Mouse (Mus musculus): ENCODE data around the gene Nmd3. TPM values are rescaled to one million over a fixed set of nuclear protein-coding genes. Genes with fewer than 3 reads are reported as not detected.
A peak's percentile ranks its signal among the peaks of the same experiment; 100 is the strongest.

Gene Nmd3
- polyA plus RNA-seq, 1 experiment from 2014 or later, result 134 TPM

- peak; percentile 41 for ATAC-seq (ENCODE audit: insufficient read depth, low FRiP score, low read depth)
- WGBS, result under 1% methylated on average over 58 of the region's 58 CpGs
- Histone ChIP-seq H3K36me3 (no peaks in the 10 kb centered on the region), H3K27ac (peak overlapping the region; percentile 89), H3K27me3 (replicated peaks) (no peaks in the 10 kb centered on the region), H3K4me2 (peak overlapping the region; percentile 59), H3K4me3 (replicated peaks) (peak overlapping the region; percentile 93), H3K9ac (peak overlapping the region; percentile 95), H3K9me3 (no peaks in the 10 kb centered on the region), H3K4me1 (no peaks in the 10 kb centered on the region)
These were observed 542 bp downstream of the Nmd3 start for GRCm38 (mm10) chr3:69722187-69722867.

- no peak for ATAC-seq (ENCODE audit: insufficient read depth, low FRiP score, low read depth)
- H3K4me1 ChIP-seq, result no peaks in the 10 kb centered on the region
- H3K9me3 ChIP-seq, result no peaks in the 10 kb centered on the region
- H3K4me2 ChIP-seq, result peak overlapping the region; percentile 59
- no peaks in the 10 kb centered on the region for H3K36me3 ChIP-seq
- peak overlapping the region; percentile 93 for H3K4me3 ChIP-seq (replicated peaks)
- H3K27me3 ChIP-seq (replicated peaks), result no peaks in the 10 kb centered on the region
- no peak overlapping the region; the same call in 1 of the 2 replicates for H3K9ac ChIP-seq
- no peak overlapping the region for H3K27ac ChIP-seq
- WGBS, result 41% methylated on average over 7 of the region's 7 CpGs
These were observed 1.4 kb downstream of the Nmd3 start for GRCm38 (mm10) chr3:69723161-69723560.

- no peaks in the 10 kb centered on the region for H3K4me1 ChIP-seq
- ATAC-seq (ENCODE audit: insufficient read depth, low FRiP score, low read depth), result no peak
- H3K4me3 ChIP-seq (replicated peaks), result no peak overlapping the region
- H3K36me3 ChIP-seq, result peaks cover 19% of the 10 kb centered on the region
- H3K9ac ChIP-seq, result no peak overlapping the region
- H3K4me2 ChIP-seq, result no peak overlapping the region
- no peaks in the 10 kb centered on the region for H3K9me3 ChIP-seq
- no peaks in the 10 kb centered on the region for H3K27me3 ChIP-seq (replicated peaks)
- no peak overlapping the region for H3K27ac ChIP-seq
These were observed 9.1 kb downstream of the Nmd3 start for GRCm38 (mm10) chr3:69730930-69731329.

DNA sequence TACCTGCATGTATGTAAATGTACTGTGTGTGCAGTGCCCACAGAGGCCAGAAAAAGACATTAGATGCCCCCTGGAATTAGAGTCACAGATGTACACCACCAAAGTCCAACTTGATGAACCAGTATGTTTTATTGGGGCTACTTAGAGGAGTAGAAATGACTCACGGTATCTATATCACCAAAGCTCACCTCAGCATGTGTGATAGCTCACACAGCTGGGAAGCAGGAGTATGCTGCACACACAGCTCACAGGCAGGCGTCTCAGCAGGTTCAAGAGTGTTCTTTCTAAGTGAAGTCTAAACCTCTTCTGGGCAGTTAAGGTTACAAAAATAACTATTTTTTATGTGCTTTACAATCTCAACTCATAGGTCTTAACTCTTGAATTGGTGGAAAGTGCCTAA is 12.2 kb downstream of the Nmd3 start:
- H3K4me2 ChIP-seq, result no peak overlapping the region
- no peak overlapping the region for H3K9ac ChIP-seq
- no peak overlapping the region for H3K27ac ChIP-seq
- no peaks in the 10 kb centered on the region for H3K27me3 ChIP-seq (replicated peaks)
- H3K9me3 ChIP-seq, result no peaks in the 10 kb centered on the region
- H3K4me3 ChIP-seq (replicated peaks), result no peak overlapping the region
- no peaks in the 10 kb centered on the region for H3K4me1 ChIP-seq
- H3K36me3 ChIP-seq, result peaks cover 17% of the 10 kb centered on the region
- ATAC-seq (ENCODE audit: insufficient read depth, low FRiP score, low read depth), result no peak
- WGBS, result 81% methylated on average over 2 of the region's 2 CpGs

- Histone ChIP-seq H3K9ac (no peak overlapping the region), H3K9me3 (no peaks in the 10 kb centered on the region), H3K4me2 (no peak overlapping the region), H3K36me3 (peaks cover 10% of the 10 kb centered on the region; the same call in 1 of the 2 replicates), H3K27me3 (replicated peaks) (no peaks in the 10 kb centered on the region), H3K4me3 (replicated peaks) (no peak overlapping the region), H3K4me1 (no peaks in the 10 kb centered on the region), H3K27ac (no peak overlapping the region)
- ATAC-seq (ENCODE audit: insufficient read depth, low FRiP score, low read depth), result no peak
- 71% methylated on average over 3 of the region's 3 CpGs for WGBS
These were observed 33.4 kb downstream of the Nmd3 start for GRCm38 (mm10) chr3:69755192-69755591.

DNA sequence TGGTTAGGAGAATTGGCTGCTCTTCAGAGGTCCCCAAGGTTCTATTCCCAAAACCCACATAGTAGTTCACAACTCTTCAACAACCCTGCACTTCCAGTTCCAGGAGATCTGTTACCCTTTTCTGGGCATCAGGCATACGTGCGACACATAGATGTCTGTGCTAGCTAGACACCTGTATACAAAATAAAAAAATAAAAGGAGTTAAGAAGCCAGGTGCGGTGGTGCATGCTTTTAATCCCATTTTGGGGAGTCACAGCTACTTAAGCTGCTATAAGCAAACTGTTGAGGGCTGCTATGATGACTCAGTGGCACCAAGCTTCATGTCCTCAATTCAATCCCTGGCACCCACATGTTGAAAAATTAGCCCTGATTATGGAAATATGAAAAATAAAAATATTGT is 34.2 kb downstream of the Nmd3 start:
- no peak overlapping the region for H3K9ac ChIP-seq
- H3K27me3 ChIP-seq (replicated peaks), result no peaks in the 10 kb centered on the region
- no peak overlapping the region for H3K27ac ChIP-seq
- no peaks in the 10 kb centered on the region for H3K9me3 ChIP-seq
- H3K36me3 ChIP-seq, result peaks cover 7% of the 10 kb centered on the region; the same call in 1 of the 2 replicates
- H3K4me3 ChIP-seq (replicated peaks), result no peak overlapping the region
- H3K4me2 ChIP-seq, result no peak overlapping the region
- ATAC-seq (ENCODE audit: insufficient read depth, low FRiP score, low read depth), result no peak
- no peaks in the 10 kb centered on the region for H3K4me1 ChIP-seq
- WGBS, result 86% methylated on average over 3 of the region's 3 CpGs

DNA sequence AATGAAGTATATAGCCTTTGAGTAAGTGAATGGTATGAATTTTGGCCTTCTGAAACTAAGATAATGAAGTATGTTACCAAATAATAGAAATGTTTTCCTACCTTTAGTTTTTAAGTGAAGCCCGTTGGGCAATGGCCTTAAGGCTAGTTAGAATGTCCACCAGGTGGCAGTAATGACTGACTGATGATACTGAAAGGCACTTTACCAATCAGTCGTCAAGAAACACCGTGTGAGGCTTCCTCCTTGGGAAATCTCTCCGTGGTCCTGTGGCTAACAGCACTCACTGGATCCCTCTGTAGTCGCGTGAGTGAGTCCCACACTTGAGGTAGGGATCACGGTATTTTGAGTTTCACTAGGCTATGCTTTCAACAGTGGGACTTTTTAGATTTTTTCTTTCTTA is 34.7 kb downstream of the Nmd3 start:
- H3K4me3 ChIP-seq (replicated peaks), result no peak overlapping the region
- H3K4me2 ChIP-seq, result no peak overlapping the region
- no peak overlapping the region for H3K27ac ChIP-seq
- H3K27me3 ChIP-seq (replicated peaks), result no peaks in the 10 kb centered on the region
- H3K9me3 ChIP-seq, result no peaks in the 10 kb centered on the region
- no peak overlapping the region for H3K9ac ChIP-seq
- peaks cover 3% of the 10 kb centered on the region; the same call in 1 of the 2 replicates for H3K36me3 ChIP-seq
- H3K4me1 ChIP-seq, result no peaks in the 10 kb centered on the region
- 23% methylated on average over 7 of the region's 7 CpGs for whole genome bisulfite sequencing
- no peak for ATAC-seq (ENCODE audit: insufficient read depth, low FRiP score, low read depth)

DNA sequence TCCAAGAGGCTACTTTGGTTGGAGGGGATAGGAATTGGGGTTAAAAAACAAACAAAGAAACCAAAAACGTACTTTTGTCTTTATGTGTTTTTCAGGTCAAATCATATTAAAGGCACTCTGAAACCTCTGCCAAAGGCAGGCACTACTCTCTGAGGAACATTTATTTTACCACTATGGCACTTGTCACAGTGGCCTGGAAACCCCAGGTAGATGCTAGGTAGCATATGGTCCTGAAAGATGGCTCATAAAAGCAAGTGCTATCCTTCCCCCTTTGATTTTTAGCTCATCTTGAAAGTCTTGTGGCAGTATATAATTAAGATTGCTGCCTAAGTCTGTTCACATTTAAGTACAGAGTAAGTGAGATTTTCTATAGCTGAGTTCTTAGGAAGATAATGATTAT is 35.7 kb downstream of the Nmd3 start:
- H3K4me3 ChIP-seq (replicated peaks), result no peak overlapping the region
- 85% methylated on average over 1 of the region's 1 CpGs for WGBS
- no peak overlapping the region for H3K4me2 ChIP-seq
- H3K27ac ChIP-seq, result no peak overlapping the region
- H3K27me3 ChIP-seq (replicated peaks), result no peaks in the 10 kb centered on the region
- H3K36me3 ChIP-seq, result peaks cover 3% of the 10 kb centered on the region; the same call in 1 of the 2 replicates
- no peak for ATAC-seq (ENCODE audit: insufficient read depth, low FRiP score, low read depth)
- H3K9me3 ChIP-seq, result no peaks in the 10 kb centered on the region
- H3K9ac ChIP-seq, result no peak overlapping the region
- H3K4me1 ChIP-seq, result no peaks in the 10 kb centered on the region

DNA sequence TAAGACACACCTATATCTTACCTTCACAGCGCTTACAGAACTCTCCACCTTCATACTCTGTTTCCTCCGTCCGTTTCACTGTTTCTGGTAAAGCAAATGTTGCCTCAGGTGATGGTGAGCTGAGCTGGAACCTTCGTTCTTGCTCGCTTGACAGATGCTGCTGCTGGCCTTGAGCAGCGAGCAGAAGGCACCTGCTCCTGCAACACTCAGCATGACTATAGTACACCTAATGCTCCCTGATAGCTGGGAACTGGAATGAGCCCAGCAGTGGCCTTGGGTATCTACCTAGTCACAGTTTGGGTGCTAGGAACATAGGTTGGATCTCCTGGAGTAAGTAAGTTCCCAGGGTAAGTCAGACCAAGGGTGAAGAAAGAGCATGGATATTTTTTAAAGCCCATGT is 38.3 kb downstream of the Nmd3 start:
- Histone ChIP-seq H3K9me3 (no peaks in the 10 kb centered on the region), H3K27me3 (replicated peaks) (no peaks in the 10 kb centered on the region), H3K4me3 (replicated peaks) (no peak overlapping the region), H3K27ac (no peak overlapping the region), H3K36me3 (peaks cover 3% of the 10 kb centered on the region; the same call in 1 of the 2 replicates), H3K4me2 (no peak overlapping the region), H3K9ac (no peak overlapping the region), H3K4me1 (no peaks in the 10 kb centered on the region)
- 86% methylated on average over 6 of the region's 6 CpGs for WGBS
- no peak for ATAC-seq (ENCODE audit: insufficient read depth, low FRiP score, low read depth)

DNA sequence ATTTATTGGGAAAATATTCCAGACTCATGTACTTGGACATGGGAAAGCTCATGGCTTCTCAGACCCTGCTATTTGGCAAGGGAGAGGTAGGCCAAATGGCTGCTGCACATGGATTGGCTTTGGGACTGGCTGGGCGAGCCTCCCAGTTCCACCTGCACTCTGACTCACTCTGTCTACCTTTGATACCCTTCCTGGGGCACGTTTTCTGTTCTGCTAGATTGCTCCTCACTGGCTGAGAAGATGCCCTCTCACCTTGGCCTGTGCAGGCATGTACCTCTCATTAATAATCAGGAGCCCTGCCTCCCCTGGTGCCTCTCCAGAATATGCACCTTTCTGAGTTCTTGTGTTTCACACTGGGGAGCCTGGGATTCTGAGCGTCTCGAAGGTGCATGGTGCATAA is 39.4 kb downstream of the Nmd3 start:
- Histone ChIP-seq H3K27me3 (replicated peaks) (no peaks in the 10 kb centered on the region), H3K9ac (no peak overlapping the region), H3K4me2 (no peak overlapping the region), H3K27ac (no peak overlapping the region; the same call in 1 of the 2 replicates), H3K9me3 (no peaks in the 10 kb centered on the region), H3K4me1 (no peaks in the 10 kb centered on the region), H3K4me3 (replicated peaks) (no peak overlapping the region), H3K36me3 (peaks cover 3% of the 10 kb centered on the region; the same call in 1 of the 2 replicates)
- peak; percentile 57; the same call in 1 of the 2 replicates for ATAC-seq (ENCODE audit: insufficient read depth, low FRiP score, low read depth)
- WGBS, result 80% methylated on average over 4 of the region's 4 CpGs

GRCm38 (mm10) chr3:69762838-69763368 is 41.1 kb downstream of the Nmd3 start:
- H3K27ac ChIP-seq, result no peak overlapping the region
- ATAC-seq (ENCODE audit: insufficient read depth, low FRiP score, low read depth), result no peak; the same call in 1 of the 2 replicates
- H3K36me3 ChIP-seq, result no peaks in the 10 kb centered on the region; the same call in 1 of the 2 replicates
- H3K27me3 ChIP-seq (replicated peaks), result no peaks in the 10 kb centered on the region
- 53% methylated on average over 6 of the region's 6 CpGs for WGBS
- no peaks in the 10 kb centered on the region for H3K4me1 ChIP-seq
- H3K9me3 ChIP-seq, result no peaks in the 10 kb centered on the region
- no peak overlapping the region for H3K4me3 ChIP-seq (replicated peaks)
- no peak overlapping the region for H3K9ac ChIP-seq
- no peak overlapping the region for H3K4me2 ChIP-seq

DNA sequence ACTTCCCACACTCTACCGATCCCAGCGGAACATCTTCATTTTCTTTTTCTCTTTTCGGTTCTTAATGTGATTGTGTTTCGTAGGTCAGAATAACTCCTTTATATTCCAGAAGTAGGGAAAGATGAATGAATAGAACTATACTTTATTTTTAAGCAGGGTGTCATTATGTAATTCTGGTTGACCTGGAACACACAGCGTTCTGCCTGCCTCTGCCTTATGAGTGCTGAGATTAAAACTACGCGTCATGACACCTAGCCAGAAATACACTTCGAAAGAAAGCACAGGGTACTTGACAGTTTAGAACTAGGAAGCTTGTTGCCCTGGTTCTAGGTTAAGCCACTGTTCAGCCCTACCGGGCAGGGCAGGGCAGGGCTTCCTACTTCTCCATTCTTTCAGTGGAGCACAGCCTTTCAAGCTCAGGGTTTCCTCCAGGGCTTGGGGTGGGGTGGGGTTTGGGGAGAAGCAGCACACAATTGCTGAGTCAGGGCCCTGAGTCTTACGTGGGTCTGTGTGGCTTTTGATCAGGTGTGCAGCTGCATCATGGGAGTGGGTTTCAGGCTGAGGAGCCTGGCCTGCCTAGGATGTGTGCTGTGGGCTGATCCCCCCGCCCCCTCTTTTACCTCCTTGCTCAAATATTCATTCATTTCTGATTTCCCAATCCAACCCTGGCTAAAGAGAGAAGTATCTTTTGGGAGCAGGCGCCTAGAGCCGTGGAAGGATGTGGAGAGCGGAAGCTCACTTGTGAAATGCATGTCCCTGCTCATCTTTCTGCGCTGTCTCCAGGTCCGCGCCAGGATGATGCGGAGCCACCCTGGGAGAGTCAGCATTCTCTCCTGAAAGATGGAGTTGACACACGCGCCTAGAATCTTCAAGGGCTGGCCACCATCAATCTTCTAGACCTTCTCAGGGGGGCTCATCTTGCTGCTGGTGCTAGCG is 42.1 kb downstream of the Nmd3 start:
- H3K36me3 ChIP-seq, result no peaks in the 10 kb centered on the region
- H3K4me2 ChIP-seq, result no peak overlapping the region
- H3K4me1 ChIP-seq, result no peaks in the 10 kb centered on the region
- H3K9ac ChIP-seq, result no peak overlapping the region
- 82% methylated on average over 21 of the region's 21 CpGs for WGBS
- no peak overlapping the region for H3K4me3 ChIP-seq (replicated peaks)
- no peaks in the 10 kb centered on the region for H3K27me3 ChIP-seq (replicated peaks)
- no peak for ATAC-seq (ENCODE audit: insufficient read depth, low FRiP score, low read depth)
- H3K27ac ChIP-seq, result no peak overlapping the region
- H3K9me3 ChIP-seq, result no peaks in the 10 kb centered on the region

All from stomach, embryonic 15.5 days (tissue).